Mouse (Mus musculus) gastrocnemius, postnatal 25 days (tissue): ENCODE data around the gene Tmsb4x. TPM values are rescaled to one million over a fixed set of nuclear protein-coding genes. Genes with fewer than 3 reads are reported as not detected.

ENCODE experiments used
- DNase-seq: peaks from one replicate; pipeline ENCODE4 v3.0.0; 2022
- total RNA-seq, 2 experiments: library from RNA; stranded (reverse); gene quantifications; 1 replicate in 1 of 2; 2 replicates in 1 of 2; pipeline ENCODE4 v1.2.3; 2021

Tmsb4x gene
- total RNA-seq, 2 experiments from 2014 or later, result 179 to 280 TPM

- DNase-seq, result no peak
Measured at GRCm38 (mm10) chrX:167182411-167182810, 26.7 kb downstream of the Tmsb4x start.

GRCm38 (mm10) chrX:167179961-167180642 lies 29.0 kb downstream of the Tmsb4x start:
- no peak for DNase-seq

- DNase-seq, result no peak
Measured at GRCm38 (mm10) chrX:167179549-167179948, 29.6 kb downstream of the Tmsb4x start.

- no peak for DNase-seq
Measured at GRCm38 (mm10) chrX:167175319-167175718, 33.8 kb downstream of the Tmsb4x start.

- no peak for DNase-seq
Measured at GRCm38 (mm10) chrX:167174311-167174710, 34.8 kb downstream of the Tmsb4x start.

GRCm38 (mm10) chrX:167172256-167172655 lies 36.9 kb downstream of the Tmsb4x start:
- DNase-seq, result no peak

- DNase-seq, result no peak
Measured at GRCm38 (mm10) chrX:167171281-167171680, 37.8 kb downstream of the Tmsb4x start.

- DNase-seq, result no peak
Measured at GRCm38 (mm10) chrX:167167282-167167681, 41.8 kb downstream of the Tmsb4x start.

GRCm38 (mm10) chrX:167166051-167166450 lies 43.1 kb downstream of the Tmsb4x start:
- no peak for DNase-seq

- no peak for DNase-seq
Measured at GRCm38 (mm10) chrX:167157691-167158090, 51.4 kb downstream of the Tmsb4x start.

Other genes starting within 250 kb of the Tmsb4x start
- gene Tlr8, start 55.0 kb upstream of the Tmsb4x start, total RNA-seq, result under 1 TPM; 0.23 to 0.46 TPM
- gene Tlr7, start 121.2 kb upstream of the Tmsb4x start, total RNA-seq, result under 1 TPM; 0.51 to 0.86 TPM
- 1 to 10 TPM; 1.8 to 2.5 TPM for gene Prps2, start 173.4 kb upstream of the Tmsb4x start, total RNA-seq